Mouse (Mus musculus): ENCODE results near the gene Gnpnat1. TPM values are rescaled to one million over a fixed set of nuclear protein-coding genes. Genes with fewer than 3 reads are reported as not detected.

Gnpnat1 gene
- polyA plus RNA-seq, 1 experiment from 2014 or later, result 54.9 TPM

GRCm38 (mm10) chr14:45380756-45381155 lies 24.0 kb downstream of the Gnpnat1 start:
- no peak for TF ChIP-seq CTCF (IDR thresholded peaks at IDR 0.05; ENCODE audit: low read depth)
- no peak overlapping the region for H3K9ac ChIP-seq
- 77% methylated on average over 6 of the region's 6 CpGs for WGBS
- no peaks in the 10 kb centered on the region for H3K9me3 ChIP-seq (ENCODE audit: low read depth, low read length)
- no peak overlapping the region for H3K27ac ChIP-seq (ENCODE audit: low read depth)
- no peak for DNase-seq
- no peak overlapping the region for H3K4me3 ChIP-seq (ENCODE audit: low read depth, low read length)
- no peaks in the 10 kb centered on the region for H3K4me1 ChIP-seq (ENCODE audit: insufficient read depth)
- no peaks in the 10 kb centered on the region for H3K27me3 ChIP-seq (ENCODE audit: insufficient read depth, low read length)
- peaks cover 40% of the 10 kb centered on the region for H3K36me3 ChIP-seq (ENCODE audit: insufficient read depth)
- no peak overlapping the region for H3K4me2 ChIP-seq
- ATAC-seq (ENCODE audit: insufficient read depth), result no peak

GRCm38 (mm10) chr14:45378771-45379170 lies 25.9 kb downstream of the Gnpnat1 start:
- H3K9ac ChIP-seq, result no peak overlapping the region
- H3K9me3 ChIP-seq (ENCODE audit: low read depth, low read length), result no peaks in the 10 kb centered on the region
- no peak overlapping the region for H3K4me3 ChIP-seq (ENCODE audit: low read depth, low read length)
- no peaks in the 10 kb centered on the region for H3K4me1 ChIP-seq (ENCODE audit: insufficient read depth)
- no peak for TF ChIP-seq CTCF (IDR thresholded peaks at IDR 0.05; ENCODE audit: low read depth)
- H3K27ac ChIP-seq (ENCODE audit: low read depth), result no peak overlapping the region
- no peak for ATAC-seq (ENCODE audit: insufficient read depth)
- H3K36me3 ChIP-seq (ENCODE audit: insufficient read depth), result peaks cover 40% of the 10 kb centered on the region
- DNase-seq, result no peak
- WGBS, result 81% methylated on average over 3 of the region's 3 CpGs
- H3K4me2 ChIP-seq, result no peak overlapping the region
- no peaks in the 10 kb centered on the region for H3K27me3 ChIP-seq (ENCODE audit: insufficient read depth, low read length)

- Histone ChIP-seq H3K4me3 (ENCODE audit: low read depth, low read length) (no peak overlapping the region), H3K4me1 (ENCODE audit: insufficient read depth) (no peaks in the 10 kb centered on the region), H3K4me2 (no peak overlapping the region), H3K27ac (ENCODE audit: low read depth) (no peak overlapping the region), H3K9me3 (ENCODE audit: low read depth, low read length) (no peaks in the 10 kb centered on the region), H3K9ac (no peak overlapping the region), H3K27me3 (ENCODE audit: insufficient read depth, low read length) (no peaks in the 10 kb centered on the region), H3K36me3 (ENCODE audit: insufficient read depth) (peaks cover 14% of the 10 kb centered on the region)
- DNase-seq (no peak), ATAC-seq (ENCODE audit: insufficient read depth) (no peak)
- TF ChIP-seq CTCF (IDR thresholded peaks at IDR 0.05; ENCODE audit: low read depth), result no peak
- 85% methylated on average over 6 of the region's 6 CpGs for WGBS
Measured at GRCm38 (mm10) chr14:45365196-45365587, 39.5 kb downstream of the Gnpnat1 start.

GRCm38 (mm10) chr14:45364211-45365195 lies 40.2 kb downstream of the Gnpnat1 start:
- Histone ChIP-seq H3K4me3 (ENCODE audit: low read depth, low read length) (no peak overlapping the region), H3K27me3 (ENCODE audit: insufficient read depth, low read length) (no peaks in the 10 kb centered on the region), H3K9ac (no peak overlapping the region), H3K36me3 (ENCODE audit: insufficient read depth) (peaks cover 8% of the 10 kb centered on the region), H3K27ac (ENCODE audit: low read depth) (no peak overlapping the region), H3K9me3 (ENCODE audit: low read depth, low read length) (no peaks in the 10 kb centered on the region), H3K4me2 (no peak overlapping the region), H3K4me1 (ENCODE audit: insufficient read depth) (no peaks in the 10 kb centered on the region)
- ATAC-seq (ENCODE audit: insufficient read depth), result no peak
- no peak for DNase-seq
- WGBS, result 80% methylated on average over 16 of the region's 16 CpGs
- TF ChIP-seq CTCF (IDR thresholded peaks at IDR 0.05; ENCODE audit: low read depth), result no peak

- WGBS, result under 1% methylated on average over 71 of the region's 93 CpGs
- TF ChIP-seq CTCF (IDR thresholded peaks at IDR 0.05; ENCODE audit: low read depth), result no peak
- peaks cover 26% of the 10 kb centered on the region for H3K36me3 ChIP-seq (ENCODE audit: insufficient read depth)
- no peaks in the 10 kb centered on the region for H3K9me3 ChIP-seq (ENCODE audit: low read depth, low read length)
- H3K9ac ChIP-seq, result peak within 1 kb of the TSS; percentile 82
- H3K4me1 ChIP-seq (ENCODE audit: insufficient read depth), result no peaks in the 10 kb centered on the region
- no peaks in the 10 kb centered on the region for H3K27me3 ChIP-seq (ENCODE audit: insufficient read depth, low read length)
- H3K27ac ChIP-seq (ENCODE audit: low read depth), result peak within 1 kb of the TSS; percentile 79
- H3K4me2 ChIP-seq, result peak within 1 kb of the TSS; percentile 70
- ATAC-seq (ENCODE audit: insufficient read depth), result peak; percentile 99
- peak; percentile 97 for DNase-seq
- H3K4me3 ChIP-seq (ENCODE audit: low read depth, low read length), result peak within 1 kb of the TSS; percentile 71
Measured at GRCm38 (mm10) chr14:45350931-45351859, 53.5 kb downstream of the Gnpnat1 start, which contains the start of gene Styx. Gene Styx, plus strand, starts transcription at chr14:45351093.

- H3K4me3 ChIP-seq (ENCODE audit: low read depth, low read length), result peak within 1 kb of the TSS; percentile 94
- peak; percentile 97 for ATAC-seq (ENCODE audit: insufficient read depth)
- H3K27ac ChIP-seq (ENCODE audit: low read depth), result peak within 1 kb of the TSS; percentile 87
- H3K36me3 ChIP-seq (ENCODE audit: insufficient read depth), result peaks cover 30% of the 10 kb centered on the region
- peak within 1 kb of the TSS; percentile 71 for H3K4me2 ChIP-seq
- no peaks in the 10 kb centered on the region for H3K9me3 ChIP-seq (ENCODE audit: low read depth, low read length)
- peak within 1 kb of the TSS; percentile 96 for H3K9ac ChIP-seq
- peak; percentile 97 for DNase-seq
- WGBS, result under 1% methylated on average over 44 of the region's 44 CpGs
- no peaks in the 10 kb centered on the region for H3K4me1 ChIP-seq (ENCODE audit: insufficient read depth)
- peak; percentile 96 for TF ChIP-seq CTCF (IDR thresholded peaks at IDR 0.05; ENCODE audit: low read depth)
- H3K27me3 ChIP-seq (ENCODE audit: insufficient read depth, low read length), result no peaks in the 10 kb centered on the region
Measured at GRCm38 (mm10) chr14:45329589-45330181, 75.0 kb downstream of the Gnpnat1 start, which contains the start of gene Psmc6. Gene Psmc6, plus strand, starts transcription at chr14:45329788.

Data from lung, embryonic 14.5 days (tissue).